26 mouse cellular contexts compared by ENCODE assay signal in genomic region chr9:44240399-44240798, GRCm38 (mm10). TPM values are rescaled to one million over a fixed set of nuclear protein-coding genes. Genes with fewer than 3 reads are reported as not detected.
A peak's percentile ranks its signal among the peaks of the same experiment; 100 is the strongest.
DNase-seq lines count a peak whose midpoint lies in the region; ATAC-seq and TF ChIP-seq lines count a peak whose summit lies in the region.
"Had no signal": no experiment of that assay in that cellular context is flagged by ENCODE, and none has a peak within 500 bp of the region (broad histone marks: within the 10 kb centered on the region; RNA-seq: fewer than 3 reads in every experiment).

Ccdc153 (plus strand) TSS chr9:44240676.

- no peak within 1 kb of the TSS for H3K27ac ChIP-seq in embryonic facial prominence, embryonic 14.5 days (replicated peaks; ENCODE audit: low read depth, low read length)
- no peak within 1 kb of the TSS for H3K27ac ChIP-seq in embryonic facial prominence, embryonic 10.5 days (replicated peaks)
- H3K27ac ChIP-seq in lung, postnatal 0 days (ENCODE audit: low read length): no peak within 1 kb of the TSS
- H3K27ac ChIP-seq in stomach, embryonic 16.5 days (ENCODE audit: low read length): no peak within 1 kb of the TSS
- H3K27ac ChIP-seq in stomach, postnatal 0 days (replicated peaks): no peak within 1 kb of the TSS
- H3K27ac ChIP-seq: embryonic facial prominence, embryonic 12.5 days; forebrain, embryonic 10.5 days; forebrain, embryonic 13.5 days; hindbrain, embryonic 13.5 days had no signal

- 39% methylated on average over 2 of the region's 2 CpGs for WGBS in embryonic facial prominence, embryonic 14.5 days
- 56% methylated on average over 2 of the region's 2 CpGs for WGBS in embryonic facial prominence, embryonic 10.5 days
- 28% methylated on average over 2 of the region's 2 CpGs for WGBS in lung, postnatal 0 days
- WGBS in stomach, embryonic 16.5 days: 39% methylated on average over 2 of the region's 2 CpGs
- WGBS in stomach, postnatal 0 days: 40% methylated on average over 2 of the region's 2 CpGs

- no peaks in the 10 kb centered on the region for H3K4me1 ChIP-seq in embryonic facial prominence, embryonic 14.5 days (ENCODE audit: control insufficient read depth, insufficient read depth, low read length)
- H3K4me1 ChIP-seq in embryonic facial prominence, embryonic 10.5 days: peaks cover 14% of the 10 kb centered on the region
- no peaks in the 10 kb centered on the region for H3K4me1 ChIP-seq in lung, postnatal 0 days (ENCODE audit: insufficient read depth, low read depth, low read length)
- peaks cover 5% of the 10 kb centered on the region; the same call in 1 of the 2 replicates for H3K4me1 ChIP-seq in stomach, embryonic 16.5 days (ENCODE audit: control insufficient read depth, insufficient read depth, low read length)
- H3K4me1 ChIP-seq in stomach, postnatal 0 days (replicated peaks; ENCODE audit: control insufficient read depth, insufficient read depth): no peaks in the 10 kb centered on the region
- H3K4me1 ChIP-seq: embryonic facial prominence, embryonic 12.5 days; forebrain, embryonic 13.5 days; hindbrain, embryonic 13.5 days had no signal

- no peak for TF ChIP-seq EP300 in lung, postnatal 0 days (IDR thresholded peaks at IDR 0.05)
- no peak for TF ChIP-seq EP300 in stomach, postnatal 0 days (optimal IDR thresholded peaks at IDR 0.05)

- no peak for TF ChIP-seq POLR2A in myocyte (IDR thresholded peaks at IDR 0.05; ENCODE audit: insufficient read length, low read depth)

- no peaks in the 10 kb centered on the region for H3K9me3 ChIP-seq in embryonic facial prominence, embryonic 14.5 days (ENCODE audit: control insufficient read depth, low read length)
- H3K9me3 ChIP-seq in embryonic facial prominence, embryonic 10.5 days: no peaks in the 10 kb centered on the region
- no peaks in the 10 kb centered on the region for H3K9me3 ChIP-seq in lung, postnatal 0 days (ENCODE audit: low read length)
- no peaks in the 10 kb centered on the region for H3K9me3 ChIP-seq in stomach, embryonic 16.5 days (replicated peaks; ENCODE audit: control insufficient read depth, low read length)
- no peaks in the 10 kb centered on the region for H3K9me3 ChIP-seq in stomach, postnatal 0 days (ENCODE audit: control insufficient read depth, low read length)
- H3K9me3 ChIP-seq: embryonic facial prominence, embryonic 12.5 days; forebrain, embryonic 10.5 days; forebrain, embryonic 13.5 days; G1E; hindbrain, embryonic 13.5 days had no signal

- H3K27me3 ChIP-seq in embryonic facial prominence, embryonic 14.5 days (replicated peaks; ENCODE audit: control insufficient read depth, insufficient read depth, low read length): no peaks in the 10 kb centered on the region
- no peaks in the 10 kb centered on the region for H3K27me3 ChIP-seq in embryonic facial prominence, embryonic 10.5 days (replicated peaks; ENCODE audit: low read depth, poor library complexity, severe bottlenecking)
- no peaks in the 10 kb centered on the region for H3K27me3 ChIP-seq in lung, postnatal 0 days (replicated peaks; ENCODE audit: insufficient read depth, low read length)
- H3K27me3 ChIP-seq in stomach, embryonic 16.5 days (ENCODE audit: control insufficient read depth, insufficient read depth, low read length): no peaks in the 10 kb centered on the region
- H3K27me3 ChIP-seq in stomach, postnatal 0 days (ENCODE audit: control insufficient read depth, insufficient read depth, low read length): no peaks in the 10 kb centered on the region
- no peaks in the 10 kb centered on the region for H3K27me3 ChIP-seq in myocyte (ENCODE audit: control insufficient read depth, insufficient read depth, insufficient read length)
- H3K27me3 ChIP-seq: CH12.LX; embryonic facial prominence, embryonic 12.5 days; forebrain, embryonic 13.5 days; hindbrain, embryonic 13.5 days; Patski had no signal

- no peak within 1 kb of the TSS for H3K4me3 ChIP-seq in embryonic facial prominence, embryonic 14.5 days (ENCODE audit: low read depth, low read length)
- no peak within 1 kb of the TSS for H3K4me3 ChIP-seq in embryonic facial prominence, embryonic 10.5 days
- H3K4me3 ChIP-seq in lung, postnatal 0 days (ENCODE audit: low read depth, low read length): no peak within 1 kb of the TSS
- no peak within 1 kb of the TSS for H3K4me3 ChIP-seq in stomach, embryonic 16.5 days (replicated peaks; ENCODE audit: low read length)
- H3K4me3 ChIP-seq in stomach, postnatal 0 days (ENCODE audit: low read depth, low read length): no peak within 1 kb of the TSS
- no peak within 1 kb of the TSS for H3K4me3 ChIP-seq in myocyte
- H3K4me3 ChIP-seq: embryonic facial prominence, embryonic 12.5 days; forebrain, embryonic 10.5 days; forebrain, embryonic 13.5 days; hindbrain, embryonic 13.5 days had no signal

- DNase-seq in embryonic facial prominence, embryonic 14.5 days (ENCODE audit: low spot score): no peak
- DNase-seq in embryonic facial prominence, embryonic 10.5 days (ENCODE audit: low spot score): no peak
- no peak for DNase-seq in lung, postnatal 0 days (ENCODE audit: low spot score)
- DNase-seq in lung, postnatal 14 days: no peak
- DNase-seq in stomach, postnatal 0 days (ENCODE audit: low spot score): no peak
- DNase-seq: B cell, adult 2 months; cerebellum, adult 18-20 months; cerebellum, adult 9-10 months; cerebellum, postnatal 14 days; gastrocnemius, postnatal 10 days; gastrocnemius, postnatal 36 days had no signal

- H3K36me3 ChIP-seq in embryonic facial prominence, embryonic 14.5 days (ENCODE audit: control insufficient read depth, insufficient read depth, low read length): no peaks in the 10 kb centered on the region
- no peaks in the 10 kb centered on the region for H3K36me3 ChIP-seq in embryonic facial prominence, embryonic 10.5 days (replicated peaks)
- H3K36me3 ChIP-seq in lung, postnatal 0 days (ENCODE audit: insufficient read depth, low read length): no peaks in the 10 kb centered on the region
- no peaks in the 10 kb centered on the region for H3K36me3 ChIP-seq in stomach, embryonic 16.5 days (ENCODE audit: control insufficient read depth, insufficient read depth, low read length)
- no peaks in the 10 kb centered on the region for H3K36me3 ChIP-seq in stomach, postnatal 0 days (ENCODE audit: control insufficient read depth, insufficient read depth, low read length)
- H3K36me3 ChIP-seq in myocyte (ENCODE audit: control insufficient read depth, insufficient read depth): no peaks in the 10 kb centered on the region
- H3K36me3 ChIP-seq: embryonic facial prominence, embryonic 12.5 days; forebrain, embryonic 10.5 days; G1E; hindbrain, embryonic 13.5 days had no signal

- ATAC-seq in embryonic facial prominence, embryonic 14.5 days (ENCODE audit: low read depth): no peak
- no peak for ATAC-seq in lung, postnatal 0 days
- no peak for ATAC-seq in stomach, embryonic 16.5 days (ENCODE audit: insufficient read depth, low FRiP score)
- no peak for ATAC-seq in stomach, postnatal 0 days (ENCODE audit: low FRiP score, low TSS enrichment)
- ATAC-seq: forebrain, embryonic 13.5 days; hindbrain, embryonic 16.5 days; inflammation-experienced regulatory T-cells, adult 6 months; Patski had no signal

- H3ac ChIP-seq in myocyte (ENCODE audit: control insufficient read depth, insufficient read length): no peak within 1 kb of the TSS

- no peak within 1 kb of the TSS for H3K9ac ChIP-seq in embryonic facial prominence, embryonic 14.5 days (ENCODE audit: low read depth, low read length)
- no peak within 1 kb of the TSS for H3K9ac ChIP-seq in lung, postnatal 0 days (replicated peaks; ENCODE audit: low read depth)
- H3K9ac ChIP-seq in stomach, embryonic 16.5 days (ENCODE audit: low read length): 0 out of 2 replicates have a peak within 1 kb of the TSS, but pooled peaks have one; percentile 17
- no peak within 1 kb of the TSS for H3K9ac ChIP-seq in stomach, postnatal 0 days (ENCODE audit: low read length)
- H3K9ac ChIP-seq: embryonic facial prominence, embryonic 12.5 days; forebrain, embryonic 13.5 days; hindbrain, embryonic 13.5 days had no signal

- no peak for TF ChIP-seq CTCF in lung, postnatal 0 days (IDR thresholded peaks at IDR 0.05)
- no peak for TF ChIP-seq CTCF in stomach, postnatal 0 days (IDR thresholded peaks at IDR 0.05; ENCODE audit: low read depth)

- H3K4me2 ChIP-seq in embryonic facial prominence, embryonic 14.5 days (ENCODE audit: low read depth, low read length): no peak within 1 kb of the TSS
- H3K4me2 ChIP-seq in lung, postnatal 0 days (replicated peaks; ENCODE audit: low read depth, low read length): no peak within 1 kb of the TSS
- no peak within 1 kb of the TSS for H3K4me2 ChIP-seq in stomach, embryonic 16.5 days (ENCODE audit: low read depth, low read length)
- no peak within 1 kb of the TSS for H3K4me2 ChIP-seq in stomach, postnatal 0 days (replicated peaks; ENCODE audit: low read depth)
- peak within 1 kb of the TSS; percentile 18 for H3K4me2 ChIP-seq in myocyte (ENCODE audit: low read depth)
- H3K4me2 ChIP-seq: embryonic facial prominence, embryonic 12.5 days; forebrain, embryonic 13.5 days; heart, embryonic 11.5 days; hindbrain, embryonic 13.5 days had no signal

- H3K79me2 ChIP-seq in myocyte (ENCODE audit: control insufficient read depth, insufficient read depth): no peaks in the 10 kb centered on the region

TF ChIP-seq in myocyte, 11 proteins besides CTCF, POLR2A, EP300 and RAD21 (continues in another document):
- no peak for TF ChIP-seq POLR2AphosphoS2 (IDR thresholded peaks at IDR 0.05; ENCODE audit: insufficient read length, low read depth)
- no peak for TF ChIP-seq MAX (IDR thresholded peaks at IDR 0.05; ENCODE audit: low read depth)
- TF ChIP-seq REST (IDR thresholded peaks at IDR 0.05; ENCODE audit: insufficient read depth, insufficient read length): no peak
- TF ChIP-seq MYOG (IDR thresholded peaks at IDR 0.05; ENCODE audit: control insufficient read depth in 1 of 3, insufficient read depth in 1 of 3, insufficient read length in 2 of 3, low read depth in 2 of 3): no peak
- no peak for TF ChIP-seq E2F4 (IDR thresholded peaks at IDR 0.05; ENCODE audit: insufficient read depth)
- no peak for TF ChIP-seq CEBPB (IDR thresholded peaks at IDR 0.05; ENCODE audit: insufficient read depth, poor library complexity, severe bottlenecking)
- no peak for TF ChIP-seq SRF (IDR thresholded peaks at IDR 0.05; ENCODE audit: control insufficient read depth, insufficient read length, low read depth)
- no peak for TF ChIP-seq TCF3 (IDR thresholded peaks at IDR 0.05; ENCODE audit: insufficient read length, low read depth)
- no peak for TF ChIP-seq MYOD1 (IDR thresholded peaks at IDR 0.05; ENCODE audit: control insufficient read depth in 1 of 3, insufficient read length in 2 of 3, low read depth in 2 of 3)
- TF ChIP-seq USF1 (IDR thresholded peaks at IDR 0.05; ENCODE audit: low read depth): no peak

RNA-seq across cellular contexts. Expression of gene Ccdc153, which starts in this region (rescaled TPM):
- polyA plus RNA-seq in embryonic facial prominence, embryonic 14.5 days (2014; fragmentation: Nextera tagmentation; extraction: Ambion mirVana): 0.96 and 10.0 TPM in 2 replicates
- not detected in 2 replicates for polyA plus RNA-seq in embryonic facial prominence, embryonic 10.5 days (2016; fragmentation: Nextera tagmentation; extraction: Ambion mirVana)
- 59.6 and 60.0 TPM in 2 replicates for polyA plus RNA-seq in lung, postnatal 0 days (2015; fragmentation: Nextera tagmentation; extraction: Ambion mirVana)
- 0.19 and 0.55 TPM in 2 replicates for polyA plus RNA-seq in stomach, embryonic 16.5 days (2015; fragmentation: Nextera tagmentation; extraction: Ambion mirVana)
- not detected in 2 replicates for polyA plus RNA-seq in stomach, postnatal 0 days (2015; fragmentation: Nextera tagmentation; extraction: Ambion mirVana)
- not detected for polyA plus RNA-seq in myocyte (2012; fragmentation: generic; extraction: Trizol)
- polyA plus RNA-seq: embryonic facial prominence, embryonic 12.5 days; forebrain, embryonic 10.5 days; forebrain, embryonic 13.5 days; forebrain, embryonic 16.5 days; G1E; heart, embryonic 11.5 days; heart, embryonic 14.5 days; heart, postnatal 0 days; hindbrain, embryonic 13.5 days; hindbrain, embryonic 16.5 days; inflammation-experienced regulatory T-cells, adult 6 months; Patski had no signal
